Mouse (Mus musculus): ENCODE data around the gene Etv5.
"Not testable (repeated sequence)": the region's sequence is repeated elsewhere in the genome, so short reads cannot be mapped to it uniquely, and the experiment has no call there.

Etv5 gene

GRCm38 (mm10) chr16:22389146-22389911 lies 50.2 kb downstream of the Etv5 start:
- no peak for DNase-seq

- no peak for DNase-seq
Measured at GRCm38 (mm10) chr16:22387731-22388130, 51.8 kb downstream of the Etv5 start.

GRCm38 (mm10) chr16:22382018-22382417 lies 57.5 kb downstream of the Etv5 start:
- DNase-seq, result not testable (repeated sequence)

- DNase-seq, result peak; percentile 37 to 74
Measured at GRCm38 (mm10) chr16:22380981-22381380, 58.5 kb downstream of the Etv5 start.

- DNase-seq, result no peak
Measured at GRCm38 (mm10) chr16:22379986-22380385, 59.5 kb downstream of the Etv5 start.

GRCm38 (mm10) chr16:22379342-22379741 lies 60.2 kb downstream of the Etv5 start:
- no peak for DNase-seq

- DNase-seq, result no peak
Measured at GRCm38 (mm10) chr16:22377714-22378113, 61.8 kb downstream of the Etv5 start.

GRCm38 (mm10) chr16:22374898-22375297 lies 64.6 kb downstream of the Etv5 start:
- no peak for DNase-seq

- DNase-seq, result peak; percentile 24 to 65
Measured at GRCm38 (mm10) chr16:22372701-22373124, 66.8 kb downstream of the Etv5 start.

GRCm38 (mm10) chr16:22372225-22372624 lies 67.3 kb downstream of the Etv5 start:
- no peak for DNase-seq

GRCm38 (mm10) chr16:22367099-22367498 lies 72.4 kb downstream of the Etv5 start:
- DNase-seq, result no peak

GRCm38 (mm10) chr16:22366040-22366439 lies 73.5 kb downstream of the Etv5 start:
- no peak for DNase-seq

GRCm38 (mm10) chr16:22365596-22365995 lies 73.9 kb downstream of the Etv5 start:
- no peak for DNase-seq

GRCm38 (mm10) chr16:22358701-22359354 lies 80.7 kb downstream of the Etv5 start:
- DNase-seq, result no peak

- DNase-seq, result not testable (repeated sequence)
Measured at GRCm38 (mm10) chr16:22354177-22354576, 85.3 kb downstream of the Etv5 start.

- DNase-seq, result no peak
Measured at GRCm38 (mm10) chr16:22353639-22354038, 85.9 kb downstream of the Etv5 start.

GRCm38 (mm10) chr16:22351194-22351593 lies 88.3 kb downstream of the Etv5 start:
- no peak for DNase-seq

GRCm38 (mm10) chr16:22349798-22350197 lies 89.7 kb downstream of the Etv5 start:
- DNase-seq, result no peak

- DNase-seq, result no peak
Measured at GRCm38 (mm10) chr16:22348478-22349270, 90.8 kb downstream of the Etv5 start.

- no peak for DNase-seq
Measured at GRCm38 (mm10) chr16:22348014-22348413, 91.5 kb downstream of the Etv5 start.

- peak in 1 of 2 experiments; percentile 6 for DNase-seq
Measured at GRCm38 (mm10) chr16:22341236-22341671, 98.3 kb downstream of the Etv5 start.

- DNase-seq, result peak in 1 of 2 experiments; percentile 5
Measured at GRCm38 (mm10) chr16:22335781-22336180, 103.7 kb downstream of the Etv5 start.

Data from kidney, postnatal 25 days (tissue).